Mouse (Mus musculus) macrophage (primary cell): ENCODE data around the gene Tubgcp6. TPM values are rescaled to one million over a fixed set of nuclear protein-coding genes. Genes with fewer than 3 reads are reported as not detected.

Experiments
- H3K27ac ChIP-seq: fragments of 350-480 bp; formaldehyde crosslinking; 2 replicates; pipeline ENCODE4 v1.9.0; 2021
- H3K36me3 ChIP-seq: fragments of 350-480 bp; formaldehyde crosslinking; 2 replicates; pipeline ENCODE4 v1.9.0; 2021; ENCODE audit errors: inconsistent target
- H3K4me3 ChIP-seq: fragments of 350-480 bp; formaldehyde crosslinking; 2 replicates; pipeline ENCODE4 v1.9.0; 2021; ENCODE audit errors: inconsistent target
- H3K79me2 ChIP-seq: fragments of 350-480 bp; formaldehyde crosslinking; 2 replicates; pipeline ENCODE4 v1.9.0; 2021; ENCODE audit errors: inconsistent target
- WGBS: methylation state at CpG from one replicate; pipeline ENCODE4 v1.1.7; 2026; ENCODE audit warnings: inconsistent platforms; ENCODE audit not compliant: missing documents; 5-methylcytosine and 5-hydroxymethylcytosine counted together
- polyA plus RNA-seq: library from polyadenylated mRNA; stranded (reverse); fragments of 250-400 nt; gene quantifications from 3 replicates; pipeline ENCODE4 v1.2.4, GENCODE M21; 2018; ENCODE audit warnings: inconsistent platforms

The Tubgcp6 gene
- polyA plus RNA-seq, 1 experiment from 2014 or later: 4.1 TPM

- no peaks in the 10 kb centered on the region for H3K79me2 ChIP-seq
- H3K36me3 ChIP-seq: peaks cover 86% of the 10 kb centered on the region
- no peak overlapping the region for H3K4me3 ChIP-seq
- H3K27ac ChIP-seq: no peak overlapping the region
- 100% methylated on average over 6 of the region's 8 CpGs for WGBS
These were observed 18.5 kb downstream of the Tubgcp6 start for GRCm38 (mm10) chr15:89104425-89104824.

- no peak overlapping the region for H3K4me3 ChIP-seq
- H3K79me2 ChIP-seq: no peaks in the 10 kb centered on the region
- peaks cover 87% of the 10 kb centered on the region for H3K36me3 ChIP-seq
- WGBS: 96% methylated on average over 10 of the region's 10 CpGs
- H3K27ac ChIP-seq: no peak overlapping the region
These were observed 19.0 kb downstream of the Tubgcp6 start for GRCm38 (mm10) chr15:89103921-89104320.

GRCm38 (mm10) chr15:89102646-89103045 lies 20.3 kb downstream of the Tubgcp6 start:
- Histone ChIP-seq H3K79me2 (no peaks in the 10 kb centered on the region), H3K4me3 (no peak overlapping the region), H3K27ac (no peak overlapping the region), H3K36me3 (peaks cover 87% of the 10 kb centered on the region)
- WGBS: 86% methylated on average over 5 of the region's 5 CpGs

- Histone ChIP-seq H3K4me3 (no peak overlapping the region), H3K79me2 (no peaks in the 10 kb centered on the region), H3K36me3 (peaks cover 86% of the 10 kb centered on the region), H3K27ac (no peak overlapping the region)
- WGBS: 95% methylated on average over 11 of the region's 12 CpGs
These were observed 22.1 kb downstream of the Tubgcp6 start for GRCm38 (mm10) chr15:89100823-89101222.

- peaks cover 88% of the 10 kb centered on the region for H3K36me3 ChIP-seq
- H3K4me3 ChIP-seq: no peak overlapping the region
- no peaks in the 10 kb centered on the region for H3K79me2 ChIP-seq
- 93% methylated on average over 7 of the region's 7 CpGs for WGBS
- H3K27ac ChIP-seq: no peak overlapping the region
These were observed 24.3 kb downstream of the Tubgcp6 start for GRCm38 (mm10) chr15:89098616-89099015.

- no peaks in the 10 kb centered on the region for H3K79me2 ChIP-seq
- H3K27ac ChIP-seq: no peak overlapping the region
- 98% methylated on average over 5 of the region's 5 CpGs for WGBS
- H3K36me3 ChIP-seq: peaks cover 93% of the 10 kb centered on the region
- no peak overlapping the region for H3K4me3 ChIP-seq
These were observed 25.5 kb downstream of the Tubgcp6 start for GRCm38 (mm10) chr15:89097450-89097849.

GRCm38 (mm10) chr15:89092181-89092580 lies 30.7 kb downstream of the Tubgcp6 start:
- Histone ChIP-seq H3K79me2 (peaks cover 11% of the 10 kb centered on the region; the same call in 1 of the 2 replicates), H3K36me3 (peaks cover 48% of the 10 kb centered on the region), H3K27ac (no peak overlapping the region), H3K4me3 (no peak overlapping the region)
- 97% methylated on average over 5 of the region's 5 CpGs for WGBS

- H3K79me2 ChIP-seq: peaks cover 11% of the 10 kb centered on the region; the same call in 1 of the 2 replicates
- 87% methylated on average over 4 of the region's 4 CpGs for WGBS
- no peak overlapping the region for H3K27ac ChIP-seq
- H3K36me3 ChIP-seq: peaks cover 41% of the 10 kb centered on the region
- no peak overlapping the region for H3K4me3 ChIP-seq
These were observed 32.2 kb downstream of the Tubgcp6 start for GRCm38 (mm10) chr15:89090662-89091061.

GRCm38 (mm10) chr15:89089248-89090051 lies 33.5 kb downstream of the Tubgcp6 start:
- Histone ChIP-seq H3K4me3 (peak overlapping the region; percentile 45), H3K27ac (no peak overlapping the region), H3K79me2 (peaks cover 11% of the 10 kb centered on the region; the same call in 1 of the 2 replicates), H3K36me3 (peaks cover 41% of the 10 kb centered on the region)
- WGBS: 3% methylated on average over 62 of the region's 68 CpGs

GRCm38 (mm10) chr15:89088607-89089247 lies 34.2 kb downstream of the Tubgcp6 start, which contains the start of gene Selenoo:
Gene Selenoo, plus strand, starts transcription at chr15:89089084.
- WGBS: 1% methylated on average over 38 of the region's 38 CpGs
- peaks cover 11% of the 10 kb centered on the region; the same call in 1 of the 2 replicates for H3K79me2 ChIP-seq

GRCm38 (mm10) chr15:89084826-89085225 lies 38.1 kb downstream of the Tubgcp6 start:
- Histone ChIP-seq H3K36me3 (peaks cover 50% of the 10 kb centered on the region), H3K79me2 (peaks cover 23% of the 10 kb centered on the region), H3K27ac (no peak overlapping the region), H3K4me3 (no peak overlapping the region)
- WGBS: 95% methylated on average over 2 of the region's 2 CpGs

More at GRCm38 (mm10) chr15:89088607-89089247, 34.2 kb downstream of the Tubgcp6 start, which contains the start of gene Selenoo:
- no peak within 1 kb of the TSS for H3K27ac ChIP-seq
- peak within 1 kb of the TSS; percentile 45 for H3K4me3 ChIP-seq
- peaks cover 41% of the 10 kb centered on the region for H3K36me3 ChIP-seq

GRCm38 (mm10) chr15:89083906-89084305 lies 39.0 kb downstream of the Tubgcp6 start:
- no peak overlapping the region for H3K27ac ChIP-seq
- H3K4me3 ChIP-seq: no peak overlapping the region
- WGBS: 100% methylated on average over 1 of the region's 1 CpGs
- peaks cover 50% of the 10 kb centered on the region for H3K36me3 ChIP-seq
- peaks cover 29% of the 10 kb centered on the region for H3K79me2 ChIP-seq

GRCm38 (mm10) chr15:89078208-89078836 lies 44.6 kb downstream of the Tubgcp6 start:
- Histone ChIP-seq H3K4me3 (peak overlapping the region; percentile 89), H3K27ac (peak overlapping the region; percentile 69), H3K79me2 (peaks cover 58% of the 10 kb centered on the region), H3K36me3 (peaks cover 18% of the 10 kb centered on the region)
- WGBS: 3% methylated on average over 9 of the region's 9 CpGs

- Histone ChIP-seq H3K36me3 (no peaks in the 10 kb centered on the region; the same call in 1 of the 2 replicates), H3K27ac (peak overlapping the region; percentile 69), H3K4me3 (peak overlapping the region; percentile 89), H3K79me2 (peaks cover 52% of the 10 kb centered on the region)
- WGBS: under 1% methylated on average over 35 of the region's 39 CpGs
These were observed 46.7 kb downstream of the Tubgcp6 start for GRCm38 (mm10) chr15:89076156-89076731.
